In the genomic region with DNA sequence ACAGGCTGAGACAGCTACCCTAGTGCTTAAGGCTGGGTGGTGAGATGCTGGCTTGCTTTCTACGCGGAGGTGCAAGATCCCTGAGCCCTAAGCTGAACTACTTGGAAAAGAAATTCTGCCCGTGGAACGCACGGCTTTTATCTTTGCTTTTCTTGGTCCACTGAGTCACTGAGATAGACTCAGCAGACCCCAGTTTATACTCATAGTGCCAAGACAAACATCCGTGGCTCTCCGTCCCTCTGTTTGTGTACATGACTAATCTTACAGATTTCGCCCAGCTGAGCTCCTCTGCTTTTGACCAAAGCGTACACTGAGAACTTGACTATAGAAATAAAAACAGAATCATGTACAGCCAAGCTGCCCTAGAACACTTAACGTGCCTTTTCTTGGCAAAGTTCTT, we compare ENCODE assay signal across 10 mouse cellular contexts.
DNase-seq lines count a peak whose midpoint lies in the region; ATAC-seq lines count a peak whose summit lies in the region.
"Had no signal": no experiment of that assay in that cellular context is flagged by ENCODE, and none has a peak within 500 bp of the region (broad histone marks: within the 10 kb centered on the region; RNA-seq: fewer than 3 reads in every experiment).

No protein-coding gene starts in this region.

- WGBS in hindbrain, embryonic 12.5 days, result 77% methylated on average over 10 of the region's 10 CpGs
- WGBS in hindbrain, embryonic 11.5 days, result 72% methylated on average over 10 of the region's 10 CpGs
- WGBS in stomach, embryonic 16.5 days, result 23% methylated on average over 10 of the region's 10 CpGs

- H3K36me3 ChIP-seq in hindbrain, embryonic 12.5 days, result no peaks in the 10 kb centered on the region
- H3K36me3 ChIP-seq in hindbrain, embryonic 11.5 days (ENCODE audit: control insufficient read depth, insufficient read depth, low read length), result no peaks in the 10 kb centered on the region
- H3K36me3 ChIP-seq in stomach, embryonic 16.5 days (ENCODE audit: control insufficient read depth, insufficient read depth, low read length), result no peaks in the 10 kb centered on the region

- H3K9ac ChIP-seq in hindbrain, embryonic 12.5 days, result no peak overlapping the region
- no peak overlapping the region for H3K9ac ChIP-seq in hindbrain, embryonic 11.5 days (ENCODE audit: low read depth, low read length)
- H3K9ac ChIP-seq in stomach, embryonic 16.5 days (ENCODE audit: low read length), result peak overlapping the region; percentile 23

- H3K27ac ChIP-seq in hindbrain, embryonic 12.5 days, result no peak overlapping the region
- H3K27ac ChIP-seq in hindbrain, embryonic 11.5 days (ENCODE audit: low read depth, low read length), result no peak overlapping the region
- peak overlapping the region; percentile 64 for H3K27ac ChIP-seq in stomach, embryonic 16.5 days (ENCODE audit: low read length)

- ATAC-seq in hindbrain, embryonic 12.5 days (ENCODE audit: low FRiP score), result no peak
- no peak for ATAC-seq in hindbrain, embryonic 11.5 days (ENCODE audit: low FRiP score)
- ATAC-seq in stomach, embryonic 16.5 days (ENCODE audit: insufficient read depth, low FRiP score), result peak; percentile 21; the same call in 1 of the 2 replicates
- no peak for ATAC-seq in erythroblast, adult 5-6 weeks (replicated peaks; ENCODE audit: low FRiP score, poor library complexity, severe bottlenecking)

- peaks cover 16% of the 10 kb centered on the region for H3K4me1 ChIP-seq in hindbrain, embryonic 12.5 days
- no peaks in the 10 kb centered on the region for H3K4me1 ChIP-seq in hindbrain, embryonic 11.5 days (replicated peaks; ENCODE audit: control insufficient read depth, insufficient read depth, low read length)
- H3K4me1 ChIP-seq in stomach, embryonic 16.5 days (ENCODE audit: control insufficient read depth, insufficient read depth, low read length), result peaks cover 14% of the 10 kb centered on the region

- H3K4me3 ChIP-seq in hindbrain, embryonic 12.5 days, result no peak overlapping the region
- no peak overlapping the region for H3K4me3 ChIP-seq in hindbrain, embryonic 11.5 days (ENCODE audit: low read depth, low read length)
- peak overlapping the region; percentile 47 for H3K4me3 ChIP-seq in stomach, embryonic 16.5 days (replicated peaks; ENCODE audit: low read length)

- no peaks in the 10 kb centered on the region for H3K9me3 ChIP-seq in hindbrain, embryonic 12.5 days (replicated peaks)
- H3K9me3 ChIP-seq in hindbrain, embryonic 11.5 days (ENCODE audit: control insufficient read depth, low read length), result no peaks in the 10 kb centered on the region
- H3K9me3 ChIP-seq in stomach, embryonic 16.5 days (replicated peaks; ENCODE audit: control insufficient read depth, low read length), result no peaks in the 10 kb centered on the region
- H3K9me3 ChIP-seq: megakaryocyte, embryonic 14.5 days had no signal

- peak overlapping the region; percentile 60 for H3K4me2 ChIP-seq in hindbrain, embryonic 12.5 days (replicated peaks)
- H3K4me2 ChIP-seq in hindbrain, embryonic 11.5 days (replicated peaks; ENCODE audit: low read depth, low read length), result no peak overlapping the region
- peak overlapping the region; percentile 66 for H3K4me2 ChIP-seq in stomach, embryonic 16.5 days (ENCODE audit: low read depth, low read length)

- H3K27me3 ChIP-seq in hindbrain, embryonic 12.5 days, result peaks cover 6% of the 10 kb centered on the region; the same call in 1 of the 2 replicates
- H3K27me3 ChIP-seq in hindbrain, embryonic 11.5 days (ENCODE audit: control insufficient read depth, insufficient read depth, low read length), result no peaks in the 10 kb centered on the region
- H3K27me3 ChIP-seq in stomach, embryonic 16.5 days (ENCODE audit: control insufficient read depth, insufficient read depth, low read length), result no peaks in the 10 kb centered on the region

- no peak for DNase-seq in hindbrain, embryonic 11.5 days (ENCODE audit: low spot score)
- peak; percentile 21 for DNase-seq in ovary, adult 18-20 months (ENCODE audit: low spot score)
- no peak for DNase-seq in ovary, postnatal 14 days (ENCODE audit: low spot score)
- DNase-seq in kidney, postnatal 10 days, result peak; percentile 31
- DNase-seq in right cerebral cortex, postnatal 4 days, result no peak
- DNase-seq: right cerebral cortex, postnatal 25 days had no signal

Comparison
In these comparisons a context has a peak if more than half of its experiments do, and no peak if none do; other contexts are left out.
1. DNase-seq: peak in ovary, adult 18-20 months (single experiment) and kidney, postnatal 10 days (single experiment); none in hindbrain, embryonic 11.5 days (single experiment), ovary, postnatal 14 days (single experiment) and right cerebral cortex, postnatal 4 days (single experiment).